Mouse (Mus musculus): ENCODE results near the gene Mef2b. TPM values are rescaled to one million over a fixed set of nuclear protein-coding genes. Genes with fewer than 3 reads are reported as not detected.

The Mef2b gene
- 0.36 and 0.67 TPM in 2 replicates for polyA plus RNA-seq (2012; rRNA removed)

DNA sequence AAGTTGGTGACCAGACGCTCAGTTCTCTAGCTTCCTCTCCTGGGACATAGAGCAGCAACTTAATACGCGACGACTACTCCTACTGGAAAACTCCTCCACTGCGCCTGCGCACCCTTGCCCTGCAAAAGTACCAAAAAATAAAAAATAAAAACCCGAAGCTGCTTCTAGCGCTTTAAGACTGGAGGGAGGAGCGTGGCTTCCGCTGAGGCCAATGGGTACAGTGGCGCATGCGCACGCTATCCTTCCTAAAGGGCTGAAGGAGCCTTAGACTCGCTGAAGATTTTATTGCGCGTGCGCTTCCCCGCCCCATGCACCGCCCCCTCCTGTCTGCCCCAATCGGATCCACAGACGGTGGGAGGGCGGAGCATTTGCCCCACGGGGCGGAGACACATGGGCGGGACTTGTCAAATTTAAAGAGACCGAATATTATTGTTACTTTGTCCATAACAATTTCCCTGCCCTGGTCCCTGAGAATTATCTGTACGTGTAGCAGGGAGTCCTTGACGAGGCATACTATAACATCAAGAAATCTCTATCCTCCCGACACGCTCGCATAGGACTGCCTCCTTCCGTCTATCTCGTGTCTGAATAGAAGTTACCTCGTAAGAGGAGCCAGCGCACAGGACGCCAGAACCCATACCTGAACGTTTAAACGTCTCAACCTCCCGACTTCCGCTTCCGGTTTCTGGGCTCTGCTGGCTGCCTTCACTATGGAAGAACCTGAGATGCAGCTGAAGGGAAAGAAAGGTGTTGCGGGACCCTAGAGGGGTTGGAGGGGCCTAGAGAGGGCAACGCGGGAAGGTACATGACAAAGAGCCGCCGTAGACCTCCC is at the start of gene Mef2b, which contains the start of the genes Rfxank and Borcs8:
TSS of gene Mef2b (plus strand) at position 686 of the 832 bp plus-strand sequence.
TSS of gene Rfxank (minus strand) at position 129 of the 832 bp plus-strand sequence.
TSS of gene Borcs8 (plus strand) at position 474 of the 832 bp plus-strand sequence.

DNA sequence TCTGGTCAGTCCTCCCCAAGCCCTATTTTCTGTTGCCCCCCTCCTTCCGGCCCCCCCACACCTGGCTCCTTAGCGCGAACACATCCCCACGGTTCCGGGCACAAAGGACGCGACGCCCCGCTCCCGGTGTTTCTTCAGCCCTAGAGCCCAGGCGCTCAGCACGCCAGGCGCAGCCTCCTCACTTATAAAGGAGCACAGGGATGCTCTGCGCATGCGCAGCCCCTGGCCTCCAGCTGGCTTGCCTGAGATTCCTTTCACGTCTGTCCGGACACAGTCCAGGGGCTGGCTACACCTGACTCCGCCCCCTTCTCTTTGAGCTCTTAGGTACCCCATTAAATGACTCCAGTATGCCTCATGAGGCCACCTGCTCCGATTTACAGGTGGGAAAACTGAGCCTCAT is 18.8 kb upstream of the Mef2b start, which contains the start of gene Ncan:
TSS of gene Ncan (minus strand) at position 207 of the 400 bp plus-strand sequence.

DNA sequence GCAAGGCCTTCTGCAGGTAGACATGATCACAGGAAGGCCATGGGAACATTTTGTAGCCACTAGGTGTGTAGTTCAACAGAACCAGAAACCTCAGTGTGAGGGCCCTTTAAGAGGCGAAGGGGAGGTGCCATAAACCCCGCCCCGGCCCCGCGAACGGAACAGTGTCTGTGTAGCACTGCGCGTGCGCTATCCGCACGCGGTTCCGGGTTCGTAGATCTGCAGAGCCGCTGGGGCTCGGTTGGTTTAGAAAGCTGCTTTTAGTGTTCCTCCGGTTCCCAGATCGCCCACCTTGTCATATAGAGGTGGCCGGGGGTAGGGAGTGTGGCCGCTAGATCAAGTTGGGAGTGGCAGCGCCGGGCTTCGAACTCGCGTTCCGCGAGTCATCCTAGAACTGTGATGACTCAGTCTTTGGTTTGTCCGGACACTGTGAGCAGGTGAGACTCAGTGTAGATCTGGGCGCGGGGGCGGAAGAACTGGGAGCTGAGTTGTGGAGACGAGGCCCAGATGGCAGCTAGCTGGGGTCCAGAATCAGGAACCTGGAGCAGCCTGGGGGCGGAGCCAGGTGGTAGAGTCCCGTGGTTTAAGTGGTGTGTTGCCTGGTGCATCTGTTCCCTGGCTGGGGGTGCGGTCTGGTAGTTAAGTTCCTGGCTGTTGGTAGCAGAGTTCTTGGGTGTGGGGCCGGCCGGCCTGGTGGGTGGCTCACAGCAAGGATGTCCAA is 8.2 kb upstream of the Mef2b start, which contains the start of gene Nr2c2ap:
TSS of gene Nr2c2ap (plus strand) at position 168 of the 718 bp plus-strand sequence.

DNA sequence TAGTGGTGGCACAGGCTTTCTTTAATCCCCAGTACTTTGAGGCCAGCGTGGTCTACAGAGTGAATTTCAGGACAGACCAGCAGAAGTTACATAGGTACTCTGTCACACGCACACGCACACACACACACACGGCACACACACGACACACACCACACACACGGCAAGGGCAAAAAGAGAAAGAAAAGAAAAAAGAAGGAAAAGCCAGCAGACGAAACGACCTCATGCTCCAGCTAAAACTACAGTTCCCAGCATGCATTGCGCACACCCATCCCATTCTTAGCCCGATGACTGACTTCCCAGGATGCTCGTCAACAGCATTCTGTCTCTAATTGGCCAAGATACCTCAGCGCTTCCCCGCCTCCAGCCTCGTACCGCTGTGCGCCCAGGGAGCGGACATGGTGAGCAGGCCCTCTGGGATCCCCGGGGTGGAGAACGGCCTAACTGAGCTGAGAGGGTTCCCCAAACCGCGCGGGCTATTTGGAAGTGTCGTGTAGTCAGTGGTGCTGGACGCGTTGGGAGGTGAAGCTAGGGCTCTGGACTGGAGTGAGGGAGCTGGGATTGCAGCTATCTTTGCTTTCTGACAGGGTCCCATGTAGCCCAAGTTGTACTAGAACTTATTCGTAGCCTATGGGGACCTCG is 32.7 kb downstream of the Mef2b start, which contains the start of gene Tmem161a:
TSS of gene Tmem161a (plus strand) at position 314 of the 639 bp plus-strand sequence.

DNA sequence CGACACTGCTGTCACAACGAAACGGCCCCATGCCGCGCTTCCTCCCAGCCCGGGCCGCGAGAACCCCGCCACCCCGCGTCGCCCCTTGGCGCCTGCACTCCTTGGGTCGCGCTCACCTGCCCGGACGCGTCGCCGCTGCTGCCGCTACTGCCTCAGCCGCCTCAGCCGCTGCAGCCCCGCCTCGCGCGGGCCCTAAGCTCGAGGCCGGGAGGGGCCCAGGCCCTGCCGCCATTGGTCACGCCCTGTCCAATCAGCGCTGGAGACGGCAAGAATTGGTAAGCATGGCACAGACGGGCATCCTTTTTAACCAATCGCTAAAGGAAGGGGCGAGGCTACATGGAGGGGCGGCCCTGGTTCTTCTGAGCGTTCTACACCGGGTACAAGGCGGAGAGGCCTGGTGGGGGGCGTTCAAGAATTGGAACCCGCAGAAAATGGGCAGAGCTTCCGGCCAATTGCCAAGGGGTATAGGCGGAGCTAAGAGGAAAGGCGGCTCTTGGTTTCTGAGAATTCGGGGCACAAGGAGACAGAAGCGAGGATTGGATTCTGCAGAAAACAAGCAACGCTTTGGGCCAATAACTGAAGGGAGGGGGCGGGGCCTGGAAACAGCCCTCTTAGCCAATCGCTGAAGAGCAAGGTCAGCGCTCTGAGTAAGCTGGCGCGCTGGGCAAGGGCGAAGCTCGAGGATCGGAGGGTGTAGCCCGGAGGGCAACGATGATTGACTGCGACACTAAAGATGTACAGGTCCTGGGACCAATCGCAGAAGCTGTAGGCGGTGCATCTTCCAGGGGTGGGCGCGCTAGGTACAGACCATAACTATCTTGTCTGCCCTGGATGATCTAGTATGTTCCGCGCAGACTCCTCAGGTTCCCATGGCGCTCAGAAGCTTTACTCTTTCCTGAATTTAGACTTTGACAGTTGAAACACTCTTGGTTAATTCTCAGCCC is 72.9 kb downstream of the Mef2b start, which contains the start of gene Slc25a42:
TSS of gene Slc25a42 (minus strand) at position 194 of the 944 bp plus-strand sequence.

Other genes starting within 250 kb of the Mef2b start
- 2.8 and 4.3 TPM in 2 replicates for gene Tssk6, start 237.5 kb upstream of the Mef2b start, polyA plus RNA-seq (2012; rRNA removed)
- 148 and 213 TPM in 2 replicates for gene Ndufa13, start 237.2 kb upstream of the Mef2b start, polyA plus RNA-seq (2012; rRNA removed)
- 3.3 and 6.2 TPM in 2 replicates for gene Yjefn3, start 237.0 kb upstream of the Mef2b start, polyA plus RNA-seq (2012; rRNA removed)
- gene Gatad2a, start 143.3 kb upstream of the Mef2b start, polyA plus RNA-seq (2012; rRNA removed): 72.8 and 80.7 TPM in 2 replicates
- gene Mau2, start 97.0 kb upstream of the Mef2b start, polyA plus RNA-seq (2012; rRNA removed): 99.7 and 112 TPM in 2 replicates
- 9.0 and 10.1 TPM in 2 replicates for gene Sugp1, start 96.9 kb upstream of the Mef2b start, polyA plus RNA-seq (2012; rRNA removed)
- gene Tm6sf2, start 66.8 kb upstream of the Mef2b start, polyA plus RNA-seq (2012; rRNA removed): 39.3 and 82.7 TPM in 2 replicates
- 0.93 and 2.4 TPM in 2 replicates for gene Hapln4, start 56.3 kb upstream of the Mef2b start, polyA plus RNA-seq (2012; rRNA removed)
- gene Ncan, start 18.8 kb upstream of the Mef2b start, polyA plus RNA-seq (2012; rRNA removed): 0.09 and 0.15 TPM in 2 replicates
- gene Nr2c2ap, start 8.4 kb upstream of the Mef2b start, polyA plus RNA-seq (2012; rRNA removed): 11.2 and 15.2 TPM in 2 replicates
- gene Rfxank, start 557 bp upstream of the Mef2b start, polyA plus RNA-seq (2012; rRNA removed): 39.1 and 40.5 TPM in 2 replicates
- 87.7 and 91.9 TPM in 2 replicates for gene Borcs8, start 212 bp upstream of the Mef2b start, polyA plus RNA-seq (2012; rRNA removed)
- gene Tmem161a, start 32.6 kb downstream of the Mef2b start, polyA plus RNA-seq (2012; rRNA removed): 132 and 143 TPM in 2 replicates
- gene Slc25a42, start 72.6 kb downstream of the Mef2b start, polyA plus RNA-seq (2012; rRNA removed): 23.6 and 29.4 TPM in 2 replicates
- 24.7 and 26.6 TPM in 2 replicates for gene Sugp2, start 94.5 kb downstream of the Mef2b start, polyA plus RNA-seq (2012; rRNA removed)
- gene Armc6, start 94.8 kb downstream of the Mef2b start, polyA plus RNA-seq (2012; rRNA removed): 18.5 and 20.5 TPM in 2 replicates
- gene Homer3, start 143.1 kb downstream of the Mef2b start, polyA plus RNA-seq (2012; rRNA removed): 14.8 and 15.3 TPM in 2 replicates
- gene Ddx49, start 162.8 kb downstream of the Mef2b start, polyA plus RNA-seq (2012; rRNA removed): 50.8 and 53.9 TPM in 2 replicates
- gene Cope, start 162.8 kb downstream of the Mef2b start, polyA plus RNA-seq (2012; rRNA removed): 567 and 576 TPM in 2 replicates
- gene Cers1, start 176.1 kb downstream of the Mef2b start, polyA plus RNA-seq (2012; rRNA removed): 1.2 and 1.3 TPM in 2 replicates
- gene Gdf1, start 190.1 kb downstream of the Mef2b start, polyA plus RNA-seq (2012; rRNA removed): 1.4 and 2.2 TPM in 2 replicates
- gene Upf1, start 213.6 kb downstream of the Mef2b start, polyA plus RNA-seq (2012; rRNA removed): 39.4 and 51.9 TPM in 2 replicates
- 0.34 and 1.3 TPM in 2 replicates for gene Comp, start 233.8 kb downstream of the Mef2b start, polyA plus RNA-seq (2012; rRNA removed)